Mouse (Mus musculus): ENCODE measurements around the gene Higd1a. TPM values are rescaled to one million over a fixed set of nuclear protein-coding genes. Genes with fewer than 3 reads are reported as not detected.
A peak's percentile ranks its signal among the peaks of the same experiment; 100 is the strongest.

The Higd1a gene
- total RNA-seq, 2 experiments from 2014 or later = 2.3 to 8.8 TPM

GRCm38 (mm10) chr9:121882015-121882457, 23.9 kb upstream of the Higd1a start:
- no peak for ATAC-seq (replicated peaks; ENCODE audit: low FRiP score, poor library complexity, severe bottlenecking)

GRCm38 (mm10) chr9:121881301-121881700, 23.1 kb upstream of the Higd1a start:
- no peak for ATAC-seq (replicated peaks; ENCODE audit: low FRiP score, poor library complexity, severe bottlenecking)

DNA sequence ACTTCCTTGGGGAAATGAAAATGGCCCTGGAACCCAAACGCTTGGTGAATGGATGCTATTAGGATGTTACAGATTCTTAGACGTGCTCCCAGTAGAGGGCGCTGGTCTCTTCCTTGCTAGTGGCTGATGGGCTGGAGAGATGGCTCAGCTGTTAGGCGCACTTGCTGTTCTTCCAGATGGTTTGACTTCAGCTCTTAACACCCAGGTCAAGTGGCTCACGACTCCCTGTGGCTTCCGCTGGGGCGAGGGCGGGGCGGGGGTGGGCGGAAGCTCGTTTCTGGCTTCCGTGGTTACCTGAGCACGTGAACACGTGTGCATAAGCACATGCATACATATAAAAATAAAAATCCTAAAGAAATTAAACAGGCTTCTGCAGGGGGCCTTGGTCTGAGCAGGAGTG, 22.7 kb upstream of the Higd1a start:
- no peak for ATAC-seq (replicated peaks; ENCODE audit: low FRiP score, poor library complexity, severe bottlenecking)

DNA sequence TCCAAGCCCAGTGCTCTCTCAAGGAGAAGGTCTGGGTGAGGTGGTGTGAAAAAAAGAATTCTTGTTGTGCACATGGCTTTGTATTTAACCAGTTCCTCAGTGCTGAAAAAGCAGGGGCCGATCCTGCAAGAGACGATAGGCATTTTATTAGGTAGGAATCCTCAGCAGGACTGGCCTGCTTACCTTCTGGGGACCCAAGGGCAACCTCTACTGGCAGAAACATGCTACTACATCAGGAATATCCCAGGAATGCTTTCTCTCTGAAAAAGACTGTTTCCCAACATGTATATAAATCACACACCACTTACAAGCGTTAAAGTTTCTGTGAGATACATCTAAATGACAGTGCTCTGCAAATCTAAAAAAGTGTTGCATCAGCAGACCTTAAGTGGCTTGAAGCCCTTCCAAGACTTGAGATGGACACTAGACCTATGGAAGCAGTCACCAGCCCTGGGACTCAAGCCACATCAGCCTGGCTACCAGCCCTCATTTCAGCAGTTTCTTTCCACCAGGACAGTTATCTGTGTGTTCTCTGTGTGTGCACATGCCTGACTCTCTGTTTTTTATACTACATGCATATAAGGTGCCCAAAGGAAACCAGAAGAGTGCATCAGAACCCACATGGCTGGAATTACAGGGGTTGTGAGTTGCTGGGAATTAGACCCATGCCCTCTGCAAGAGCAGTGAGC, 19.0 kb upstream of the Higd1a start:
- ATAC-seq (replicated peaks; ENCODE audit: low FRiP score, poor library complexity, severe bottlenecking) = peak; percentile 65

- no peak for ATAC-seq (replicated peaks; ENCODE audit: low FRiP score, poor library complexity, severe bottlenecking)
These were observed 15.4 kb upstream of the Higd1a start for GRCm38 (mm10) chr9:121873578-121873977.

DNA sequence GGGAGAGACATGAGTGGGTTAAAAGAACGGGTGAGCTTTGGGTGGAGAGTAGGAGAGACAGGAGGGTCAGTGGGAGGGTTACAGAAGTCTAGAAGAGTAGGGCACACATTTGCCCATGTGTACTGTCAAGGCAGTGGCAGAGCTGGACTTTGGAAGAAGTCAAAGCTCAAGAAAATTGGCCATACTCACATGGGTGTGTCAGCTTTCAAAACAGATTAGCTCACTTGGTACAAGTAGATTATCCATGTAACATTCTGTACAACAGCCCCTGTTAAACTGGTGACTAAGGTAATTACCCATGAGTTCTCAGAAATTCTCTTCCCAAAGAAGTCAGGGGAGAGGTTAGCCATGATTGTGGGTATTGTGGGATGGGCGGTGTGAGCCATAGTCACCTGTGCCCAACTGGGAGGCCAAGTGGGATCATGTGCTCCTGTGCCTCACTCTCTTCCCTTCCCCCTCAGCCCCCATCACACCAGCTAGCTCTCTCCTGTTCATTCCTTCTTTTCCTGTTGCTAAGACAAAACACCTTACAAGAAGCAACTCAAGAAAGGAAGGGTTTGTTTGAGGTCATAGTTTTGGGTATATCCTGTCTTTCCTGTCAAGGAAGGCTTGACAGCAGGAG, 14.0 kb upstream of the Higd1a start:
- no peak for ATAC-seq (replicated peaks; ENCODE audit: low FRiP score, poor library complexity, severe bottlenecking)

- no peak for ATAC-seq (replicated peaks; ENCODE audit: low FRiP score, poor library complexity, severe bottlenecking)
These were observed 11.9 kb upstream of the Higd1a start for GRCm38 (mm10) chr9:121869973-121870515.

- no peak for ATAC-seq (replicated peaks; ENCODE audit: low FRiP score, poor library complexity, severe bottlenecking)
These were observed 11.3 kb upstream of the Higd1a start for GRCm38 (mm10) chr9:121869432-121869831.

DNA sequence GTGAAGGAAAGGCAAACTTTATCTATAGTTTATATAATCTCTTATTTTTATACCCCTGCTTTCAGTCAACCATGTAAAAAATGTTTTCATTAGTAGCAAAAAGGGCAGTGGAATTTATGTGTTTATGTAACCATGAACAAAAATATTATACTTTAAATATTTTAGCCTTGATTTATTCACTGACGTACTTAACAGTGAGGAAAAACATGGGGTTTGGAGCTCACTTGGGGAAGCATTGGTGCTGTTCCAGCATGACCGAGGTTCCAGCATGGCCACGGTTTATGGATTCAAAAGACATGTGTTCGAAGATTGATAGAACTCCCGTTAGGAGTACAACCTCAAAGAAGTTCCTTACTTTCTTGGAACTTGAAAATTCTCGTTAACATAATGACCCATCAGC, 10.1 kb upstream of the Higd1a start:
- no peak for ATAC-seq (replicated peaks; ENCODE audit: low FRiP score, poor library complexity, severe bottlenecking)

DNA sequence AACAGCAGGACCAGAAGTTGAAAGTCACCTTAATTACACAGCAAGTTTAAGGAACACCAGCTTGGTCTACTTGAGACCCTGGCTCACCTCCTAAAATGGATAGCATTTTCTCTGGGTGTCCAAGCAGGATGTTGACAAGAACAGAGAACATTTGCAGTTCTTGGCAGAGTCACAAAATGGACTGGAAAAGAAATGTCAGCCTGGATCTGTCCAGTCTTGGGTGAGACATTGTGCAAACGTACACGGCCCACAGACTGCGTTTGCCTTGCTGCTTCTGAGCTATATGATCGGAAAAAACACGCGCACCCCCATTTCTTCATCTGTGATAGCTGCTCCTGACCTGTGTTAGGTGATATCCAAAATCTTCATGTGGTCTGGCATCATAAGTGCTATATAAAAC, 9.5 kb upstream of the Higd1a start:
- no peak for ATAC-seq (replicated peaks; ENCODE audit: low FRiP score, poor library complexity, severe bottlenecking)

GRCm38 (mm10) chr9:121865425-121866008, 7.4 kb upstream of the Higd1a start:
- no peak for ATAC-seq (replicated peaks; ENCODE audit: low FRiP score, poor library complexity, severe bottlenecking)

DNA sequence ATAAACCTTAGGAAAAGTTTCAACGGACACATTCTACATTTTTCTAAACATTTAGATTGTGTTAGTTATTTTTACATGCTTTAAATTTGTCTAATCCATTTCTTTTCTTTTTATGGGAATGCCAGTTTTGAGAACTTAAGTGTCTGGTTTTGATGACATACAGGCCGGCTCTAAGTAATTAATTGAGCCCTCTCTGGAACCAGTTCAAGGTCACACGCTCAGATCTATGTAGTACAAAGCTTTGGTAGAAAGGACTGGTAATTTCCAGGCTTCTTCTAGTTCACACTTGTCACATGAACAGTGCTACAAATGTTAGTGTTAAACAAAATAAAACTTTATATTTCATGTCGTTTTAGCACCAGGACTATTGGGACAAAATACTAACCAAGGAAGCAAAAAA, 6.7 kb upstream of the Higd1a start:
- ATAC-seq (replicated peaks; ENCODE audit: low FRiP score, poor library complexity, severe bottlenecking) = no peak

- no peak for ATAC-seq (replicated peaks; ENCODE audit: low FRiP score, poor library complexity, severe bottlenecking)
These were observed 2.8 kb upstream of the Higd1a start for GRCm38 (mm10) chr9:121860921-121861320.

DNA sequence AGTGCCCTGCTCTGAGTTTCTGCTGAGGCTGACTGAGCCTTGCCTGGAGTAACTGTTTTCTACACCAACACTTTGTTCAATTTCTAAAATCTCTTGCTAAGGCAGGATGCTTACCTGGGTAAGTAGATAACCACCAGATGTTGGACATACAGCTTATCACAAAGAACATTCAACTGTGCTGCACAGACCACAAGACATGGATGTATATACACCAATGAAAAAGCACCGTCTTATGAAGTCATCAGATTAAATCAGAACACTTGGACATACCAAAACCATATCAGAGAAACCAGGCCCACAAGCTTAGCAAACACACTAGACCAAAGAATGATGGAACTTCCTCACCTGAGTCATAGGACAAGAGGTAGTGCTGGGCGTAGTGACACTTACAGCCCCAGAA, 1.2 kb upstream of the Higd1a start:
- ATAC-seq (replicated peaks; ENCODE audit: low FRiP score, poor library complexity, severe bottlenecking) = no peak

DNA sequence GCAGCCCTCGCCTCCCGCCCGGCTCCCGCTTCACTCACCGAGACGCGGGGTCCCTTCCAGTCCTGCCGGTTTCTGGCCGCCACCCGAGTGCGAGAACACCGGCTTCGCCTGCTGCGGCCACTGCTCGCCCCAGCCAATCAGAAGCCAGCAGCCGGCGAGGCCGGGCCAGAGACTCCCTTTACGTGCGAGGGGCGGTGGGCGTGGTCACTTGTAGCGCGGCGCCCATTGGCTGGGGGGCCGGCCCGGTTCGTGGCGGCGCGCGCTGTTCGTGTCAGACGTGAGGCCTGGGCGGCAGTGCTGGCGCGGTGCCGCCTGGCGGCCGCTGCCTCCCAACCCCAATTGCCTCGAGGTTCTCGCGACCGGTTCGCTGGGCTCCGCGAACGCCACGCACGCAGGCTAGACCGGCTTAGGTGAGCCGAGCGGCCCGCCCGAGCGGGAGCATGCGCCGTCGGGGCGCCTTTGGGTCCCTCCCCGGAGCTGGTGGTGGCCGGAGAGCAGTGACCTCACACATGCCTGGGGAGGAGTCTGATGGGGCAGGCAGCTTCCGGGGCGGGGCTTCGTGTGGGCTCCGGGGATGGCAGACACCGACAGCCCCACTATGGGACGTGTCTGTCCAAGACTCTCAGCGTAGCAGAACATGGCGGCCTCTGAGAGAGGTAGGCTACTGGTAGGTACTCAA, 549 bp downstream of the Higd1a start:
- ATAC-seq (replicated peaks; ENCODE audit: low FRiP score, poor library complexity, severe bottlenecking) = peak; percentile 94

DNA sequence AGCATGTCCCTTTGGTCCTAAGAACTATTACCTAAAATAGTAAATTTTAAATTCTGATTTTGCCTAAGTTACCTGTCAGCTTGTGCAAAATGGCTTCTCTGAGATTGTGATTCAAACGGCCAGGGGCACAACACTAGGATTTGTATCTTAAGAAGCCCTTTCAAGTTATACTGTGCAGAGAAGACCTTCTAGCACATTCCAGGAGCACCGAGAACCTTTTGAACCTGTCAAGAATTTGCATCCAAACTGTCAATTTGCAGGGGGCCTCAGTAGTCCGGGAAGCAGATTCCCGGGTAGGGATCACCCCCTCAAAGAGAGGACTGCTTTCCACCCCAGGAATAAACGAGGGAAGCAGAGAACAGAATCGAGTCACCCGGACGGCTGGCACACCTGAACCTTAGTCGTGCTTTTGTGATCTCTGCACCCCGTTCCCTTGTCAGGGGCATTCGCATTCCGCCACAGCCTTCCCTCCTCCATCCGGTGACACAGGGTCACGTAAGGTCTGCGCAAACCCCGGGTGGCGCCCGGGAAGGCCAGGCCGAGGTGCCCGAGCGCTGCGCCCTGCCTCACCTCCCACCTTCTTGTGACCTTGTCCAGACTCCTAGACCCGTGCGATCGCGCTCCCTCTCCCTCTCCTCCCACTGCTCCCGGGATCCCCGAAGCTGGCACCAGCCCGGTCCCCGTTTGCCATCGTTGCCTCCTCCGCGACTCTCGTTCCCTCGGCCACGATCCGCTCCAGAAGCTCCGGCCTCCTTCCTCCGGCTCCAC, 1.3 kb downstream of the Higd1a start:
- peak; percentile 51 for ATAC-seq (replicated peaks; ENCODE audit: low FRiP score, poor library complexity, severe bottlenecking)

DNA sequence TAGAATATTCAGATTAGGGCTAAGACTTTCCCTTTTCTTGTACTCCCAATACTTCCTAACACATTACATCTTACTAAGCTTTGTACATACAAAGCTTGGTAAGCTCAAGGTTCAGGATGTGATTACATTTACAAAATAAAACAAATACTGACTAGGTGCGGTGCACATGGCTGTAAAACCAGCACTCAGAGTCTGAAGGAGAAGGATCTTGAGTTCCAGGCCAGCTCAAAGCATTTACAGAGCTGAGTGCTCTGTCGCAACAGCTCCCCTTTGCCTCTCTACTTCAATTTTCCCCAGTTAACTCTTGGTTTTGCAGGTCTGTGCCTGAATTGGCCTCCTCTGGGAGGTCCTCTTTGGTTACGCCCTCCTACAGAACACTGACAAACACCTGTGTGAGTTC, 3.9 kb downstream of the Higd1a start:
- no peak for ATAC-seq (replicated peaks; ENCODE audit: low FRiP score, poor library complexity, severe bottlenecking)

- ATAC-seq (replicated peaks; ENCODE audit: low FRiP score, poor library complexity, severe bottlenecking) = peak; percentile 59; the same call in 1 of the 2 replicates
These were observed 10.3 kb downstream of the Higd1a start for GRCm38 (mm10) chr9:121847842-121848241.

DNA sequence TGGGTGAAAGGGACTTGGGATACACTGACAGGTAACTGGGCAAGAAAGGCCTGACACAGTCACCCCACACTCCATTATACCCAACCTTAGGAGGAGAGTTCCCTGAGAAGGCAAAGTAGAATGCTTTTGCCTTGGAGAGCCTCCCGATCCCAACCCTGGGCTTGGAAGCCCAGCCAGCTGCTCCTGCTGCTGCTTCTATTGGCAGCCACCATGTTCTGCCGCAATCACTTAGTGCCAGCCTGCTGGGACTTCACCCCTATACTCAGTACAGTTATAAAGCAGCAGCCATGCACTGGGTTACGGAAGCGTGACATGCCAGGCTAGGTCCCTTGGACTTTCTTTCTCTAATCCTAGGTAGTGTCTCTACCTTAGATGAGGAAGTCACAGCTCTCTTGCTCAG, 11.0 kb downstream of the Higd1a start:
- no peak for ATAC-seq (replicated peaks; ENCODE audit: low FRiP score, poor library complexity, severe bottlenecking)

Data from erythroblast, adult 5-6 weeks (primary cell).